Mouse (Mus musculus) cerebellum, adult 8-10 months (tissue): ENCODE measurements around the gene Adamts12.

Source experiments
- DNase-seq: peaks from one replicate; pipeline ENCODE4 v3.0.0; 2022

The Adamts12 gene

GRCm38 (mm10) chr15:11064558-11065411 is at the start of gene Adamts12:
TSS of gene Adamts12 (plus strand) at chr15:11064790.
- DNase-seq = no peak

DNA sequence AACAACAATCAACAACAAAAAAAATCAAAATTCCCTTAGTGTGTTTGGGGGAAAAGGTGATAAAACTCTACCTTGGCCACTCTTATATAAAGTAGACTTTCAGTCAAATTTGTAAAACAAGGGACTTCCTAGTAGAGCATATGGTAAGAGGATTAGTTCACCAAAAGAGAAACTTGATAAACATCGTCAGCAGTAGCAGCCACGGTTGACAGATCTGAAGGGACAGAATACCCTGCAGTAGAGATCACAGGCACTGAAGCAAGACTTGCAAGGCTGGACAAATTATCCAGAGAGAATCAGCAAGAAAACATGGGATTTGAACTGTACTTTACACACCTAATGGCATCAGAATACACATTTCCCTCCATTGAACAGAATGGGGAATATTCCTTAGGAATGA is 49.7 kb upstream of the Adamts12 start:
- no peak for DNase-seq

GRCm38 (mm10) chr15:11026801-11027561 is 37.6 kb upstream of the Adamts12 start:
- DNase-seq = no peak

GRCm38 (mm10) chr15:11030188-11030587 is 34.4 kb upstream of the Adamts12 start:
- DNase-seq = no peak

- DNase-seq = no peak
These were observed 28.6 kb upstream of the Adamts12 start for GRCm38 (mm10) chr15:11035947-11036474.

GRCm38 (mm10) chr15:11036535-11037375 is 27.8 kb upstream of the Adamts12 start:
- no peak for DNase-seq

DNA sequence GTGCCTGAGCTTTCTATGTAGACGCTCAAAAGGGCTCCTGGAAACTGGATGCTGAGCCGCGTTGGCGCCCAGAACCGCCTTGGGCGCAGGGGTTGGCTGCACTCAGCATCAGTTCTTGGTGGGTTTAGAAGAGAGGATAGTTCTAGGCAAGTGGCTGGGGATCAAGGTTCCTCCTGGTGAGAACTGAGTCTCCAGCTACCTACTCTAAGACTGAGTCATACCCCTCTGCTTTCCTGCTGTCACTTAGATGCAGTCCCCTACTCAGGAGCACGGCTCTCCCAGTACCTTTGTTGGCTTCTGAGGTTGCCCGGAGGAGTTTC is 27.3 kb upstream of the Adamts12 start:
- no peak for DNase-seq

- no peak for DNase-seq
These were observed 26.9 kb upstream of the Adamts12 start, which contains the start of gene Rxfp3 for GRCm38 (mm10) chr15:11037711-11038110. TSS of gene Rxfp3 (minus strand) at chr15:11037991.

GRCm38 (mm10) chr15:11038476-11038875 is 26.1 kb upstream of the Adamts12 start:
- DNase-seq = peak; percentile 42

- no peak for DNase-seq
These were observed 24.5 kb upstream of the Adamts12 start for GRCm38 (mm10) chr15:11040067-11040466.

- no peak for DNase-seq
These were observed 23.4 kb upstream of the Adamts12 start for GRCm38 (mm10) chr15:11041229-11041628.

- DNase-seq = no peak
These were observed 21.8 kb upstream of the Adamts12 start for GRCm38 (mm10) chr15:11042828-11043227.

DNA sequence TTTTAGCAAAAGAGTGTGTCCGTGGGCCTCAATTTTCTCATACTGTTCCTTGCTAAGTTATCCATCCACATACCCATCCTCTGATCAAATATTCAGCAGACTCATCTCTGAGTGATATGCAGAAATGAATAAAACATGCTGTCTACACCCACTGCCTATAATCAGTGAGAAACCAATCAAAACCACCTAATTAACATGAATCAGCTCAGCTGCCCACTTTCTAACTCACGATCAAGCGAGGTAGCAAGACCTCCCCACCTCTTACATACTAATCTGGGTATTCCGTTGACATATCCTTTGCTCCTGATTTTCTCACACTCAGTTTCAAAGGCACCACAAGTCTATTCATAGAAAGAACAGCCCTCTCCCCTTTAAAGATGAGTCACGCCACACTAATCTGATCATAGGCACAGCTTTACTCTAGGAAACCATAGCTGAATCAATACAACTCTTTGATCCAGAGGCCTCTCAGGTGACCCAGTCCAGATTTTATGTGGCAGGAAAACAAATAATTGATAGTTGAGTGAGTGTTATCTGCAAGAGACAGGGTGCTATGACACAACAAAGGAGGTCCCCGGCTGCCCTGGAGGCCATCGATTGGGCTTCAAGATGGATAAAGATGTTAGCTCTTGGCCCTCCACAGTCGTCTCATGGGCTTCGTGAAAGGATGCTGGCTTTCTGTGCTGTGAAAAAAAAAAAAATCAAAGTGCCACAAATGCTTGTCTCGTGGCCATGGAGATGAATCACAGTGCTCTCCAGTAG is 10.7 kb upstream of the Adamts12 start:
- DNase-seq = no peak

DNA sequence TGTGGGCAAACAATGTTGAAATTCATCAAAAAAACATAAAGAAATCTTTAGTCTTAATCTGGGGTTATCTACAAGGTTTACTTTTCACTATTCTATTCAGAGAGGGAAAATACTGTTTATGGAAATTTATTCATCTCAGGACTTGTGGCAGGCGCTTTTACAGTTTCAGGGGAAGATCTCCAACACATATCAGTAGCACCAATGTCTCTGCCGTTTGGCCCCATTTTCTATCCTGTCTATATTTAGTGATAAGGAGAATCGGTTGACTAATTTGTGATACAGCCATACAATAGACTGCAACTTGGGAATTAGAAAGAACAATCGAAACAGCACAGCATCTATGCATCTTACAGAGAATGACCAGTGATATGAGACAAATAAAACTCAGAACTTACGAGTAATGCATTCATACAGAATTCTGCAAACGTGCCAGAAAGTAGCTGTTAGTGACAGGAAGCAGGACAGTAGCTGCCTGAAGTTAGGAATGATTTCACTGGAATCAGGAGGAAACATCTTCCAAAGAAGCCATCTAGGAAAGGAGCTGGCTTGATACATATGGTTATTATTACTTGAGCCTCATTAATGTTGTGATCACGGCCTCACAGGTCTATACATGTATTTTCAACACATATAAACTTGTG is 10.0 kb upstream of the Adamts12 start:
- no peak for DNase-seq

DNA sequence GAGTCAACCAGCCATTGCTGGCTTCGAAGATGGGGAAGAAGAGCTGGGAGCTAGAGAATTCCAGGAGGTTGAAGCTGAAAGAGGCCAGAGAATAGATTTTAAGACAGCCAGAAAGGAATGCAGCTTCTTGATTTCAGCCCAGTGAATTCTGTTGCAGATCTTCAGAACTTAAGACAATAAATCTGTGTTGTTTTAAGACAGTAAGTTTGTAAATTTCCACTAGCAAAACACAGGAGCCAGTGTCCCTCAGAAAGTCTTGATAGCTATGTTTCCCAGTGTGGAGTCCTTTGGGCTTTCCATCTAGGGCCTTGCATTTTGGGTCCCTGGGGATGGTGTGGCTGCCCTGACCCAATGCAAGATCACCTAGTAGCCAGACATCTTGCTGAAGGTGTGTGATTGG is 1.7 kb upstream of the Adamts12 start:
- no peak for DNase-seq

- no peak for DNase-seq
These were observed 431 bp upstream of the Adamts12 start for GRCm38 (mm10) chr15:11064160-11064557.

DNA sequence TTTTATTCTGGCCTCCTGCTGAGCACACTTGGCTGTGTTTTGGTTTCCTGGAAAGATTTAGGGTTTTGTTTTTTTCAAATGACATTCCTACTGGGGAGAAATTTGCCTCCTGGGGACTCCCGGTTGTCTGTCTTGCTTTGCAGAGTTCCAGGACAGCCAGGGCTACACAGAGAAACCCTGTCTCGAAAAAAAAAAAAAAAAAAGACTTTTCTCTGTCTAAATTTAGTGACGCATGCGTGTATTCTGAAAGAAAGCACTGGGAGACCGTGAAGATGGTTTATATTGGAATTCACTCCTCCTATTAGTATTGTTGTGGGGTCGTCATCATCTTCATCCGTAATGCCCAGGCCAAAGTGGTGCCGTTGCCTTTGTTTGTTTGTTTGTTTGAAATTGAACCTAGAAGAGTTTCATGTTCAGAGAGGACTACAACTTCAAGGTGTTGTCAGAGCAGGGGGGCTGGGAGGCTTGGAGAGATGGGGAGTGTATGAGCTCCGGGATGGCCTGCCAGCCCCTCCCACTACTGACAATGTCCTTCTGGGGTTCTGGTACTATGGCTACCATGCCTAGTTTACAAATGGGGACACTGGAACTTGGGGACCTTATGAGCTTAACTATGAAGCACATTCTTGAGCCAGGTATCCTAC is 1.1 kb downstream of the Adamts12 start:
- no peak for DNase-seq

GRCm38 (mm10) chr15:11066299-11066698 is 1.7 kb downstream of the Adamts12 start:
- DNase-seq = no peak

DNA sequence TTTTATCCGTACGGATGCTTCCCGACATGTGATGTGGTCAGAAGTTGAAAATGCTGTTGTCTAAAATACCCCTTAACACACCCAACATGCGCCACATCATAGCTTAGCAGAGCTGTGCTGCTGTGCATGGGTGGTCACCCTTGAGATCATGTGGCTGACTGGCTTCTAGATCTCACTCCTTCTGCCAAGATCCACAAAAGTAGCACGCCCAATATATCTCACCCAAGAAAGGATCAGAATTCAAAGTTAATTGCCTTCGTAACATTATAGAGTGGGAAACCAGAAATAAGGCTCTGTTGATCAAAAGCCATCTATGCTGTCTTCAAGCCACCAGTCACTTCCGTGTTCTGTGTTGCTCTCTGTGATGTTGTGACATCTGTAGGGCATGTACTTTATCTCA is 3.3 kb downstream of the Adamts12 start:
- DNase-seq = no peak

- DNase-seq = no peak
These were observed 11.3 kb downstream of the Adamts12 start for GRCm38 (mm10) chr15:11075726-11076361.
